Mouse (Mus musculus) heart, adult 11 months (tissue): ENCODE results near the gene Ccl27b.
"Not testable (repeated sequence)": the region's sequence is repeated elsewhere in the genome, so short reads cannot be mapped to it uniquely, and the experiment has no call there.

Source experiments
- DNase-seq: peaks from one replicate; pipeline ENCODE4 v3.0.0; 2022

Gene Ccl27b

GRCm38 (mm10) chr4:42654951-42655350 is at the start of gene Ccl27b:
Ccl27b (plus strand) TSS chr4:42655251.
- not testable (repeated sequence) for DNase-seq

- DNase-seq = not testable (repeated sequence)
Observed at GRCm38 (mm10) chr4:42611895-42612294, 43.2 kb upstream of the Ccl27b start, which contains the start of gene Gm10591. Gm10591 (plus strand) TSS chr4:42612195.

GRCm38 (mm10) chr4:42629419-42629818 is 25.6 kb upstream of the Ccl27b start, which contains the start of gene Gm2564:
Gm2564 (plus strand) TSS chr4:42629719.
- DNase-seq = not testable (repeated sequence)

- DNase-seq = not testable (repeated sequence)
Observed at GRCm38 (mm10) chr4:42661793-42662192, 6.7 kb downstream of the Ccl27b start, which contains the start of gene Il11ra2. Il11ra2 (minus strand) TSS chr4:42661893.

- DNase-seq = not testable (repeated sequence)
Observed at GRCm38 (mm10) chr4:42675415-42675814, 20.4 kb downstream of the Ccl27b start.

GRCm38 (mm10) chr4:42679365-42679764 is 24.3 kb downstream of the Ccl27b start:
- not testable (repeated sequence) for DNase-seq

GRCm38 (mm10) chr4:42680374-42681356 is 25.6 kb downstream of the Ccl27b start:
- DNase-seq = not testable (repeated sequence)

GRCm38 (mm10) chr4:42681473-42682182 is 26.6 kb downstream of the Ccl27b start:
- not testable (repeated sequence) for DNase-seq

GRCm38 (mm10) chr4:42682183-42682524 is 27.1 kb downstream of the Ccl27b start:
- not testable (repeated sequence) for DNase-seq
